Mouse (Mus musculus): Measurements from ENCODE around the gene Ramp3.

Gene Ramp3

DNA sequence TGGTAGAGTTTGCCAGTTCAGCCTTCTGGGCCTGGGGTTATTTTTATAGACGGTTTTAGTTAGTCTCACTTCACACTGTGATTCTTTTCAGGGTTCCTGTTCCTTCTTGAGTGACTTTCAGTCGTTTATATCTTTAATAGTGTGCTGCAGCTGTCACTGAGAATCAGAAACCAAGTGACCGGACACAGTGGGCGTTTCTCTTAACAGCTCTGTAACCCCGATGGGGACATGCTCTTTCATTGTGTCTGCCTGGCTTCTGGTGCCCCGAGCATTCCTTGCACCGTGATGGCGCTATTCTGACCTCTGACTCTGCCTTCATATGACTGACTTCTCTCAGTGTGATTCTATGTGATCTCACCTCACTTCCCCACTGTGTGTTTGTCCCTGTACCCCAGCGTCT is 10.7 kb downstream of the Ramp3 start:
- in situ Hi-C loops (cut with MboI; ENCODE audit: low sequenced_read_pairs), result loop anchor here (25.0 kb wide), 1 partner anchor 1718 kb away; no protein-coding TSS in a partner anchor

DNA sequence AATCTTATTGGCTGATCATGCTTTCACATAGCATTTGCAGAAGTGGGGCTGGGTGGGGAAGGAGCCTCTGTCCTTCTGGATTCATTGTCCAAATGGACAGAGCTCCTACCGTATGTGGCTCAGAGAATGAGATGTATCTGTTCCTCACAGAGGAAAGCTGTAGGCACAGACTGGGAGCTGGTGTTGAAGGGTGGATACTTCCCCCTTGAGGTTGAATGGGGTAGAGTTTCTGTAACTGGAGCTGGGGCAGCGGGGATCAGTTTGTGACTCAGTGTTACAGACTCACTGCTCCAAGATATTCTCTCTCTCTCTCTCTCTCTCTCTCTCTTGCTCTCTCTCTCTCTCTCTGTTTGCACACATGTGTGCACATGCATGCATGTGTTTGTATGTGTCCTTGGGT is 11.7 kb downstream of the Ramp3 start:
- in situ Hi-C loops (cut with MboI; ENCODE audit: low sequenced_read_pairs), result loop anchor here (25.0 kb wide), 1 partner anchor 1717 kb away; no protein-coding TSS in a partner anchor

DNA sequence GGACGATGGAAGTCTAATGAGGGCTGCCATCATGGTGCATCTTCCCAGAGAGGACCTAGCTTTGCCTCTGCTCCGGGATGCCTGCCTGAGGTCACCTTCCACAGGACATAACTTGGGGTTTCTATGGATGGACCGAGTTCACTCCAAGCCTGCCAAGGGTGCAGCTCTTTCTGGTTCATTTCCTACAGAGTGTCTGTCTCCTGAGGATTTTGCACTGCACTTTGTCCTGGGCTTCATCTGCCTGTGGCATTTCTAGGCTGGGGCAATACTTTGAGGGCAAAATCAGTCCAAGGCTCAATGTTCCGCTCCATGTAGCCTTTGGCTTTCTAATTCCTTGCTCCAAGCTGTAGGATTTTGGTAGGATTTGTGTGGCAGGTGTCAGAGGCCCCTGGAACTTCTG is 12.5 kb downstream of the Ramp3 start:
- in situ Hi-C loops (cut with MboI; ENCODE audit: low sequenced_read_pairs), result loop anchor here (25.0 kb wide), 1 partner anchor 1716 kb away; no protein-coding TSS in a partner anchor

DNA sequence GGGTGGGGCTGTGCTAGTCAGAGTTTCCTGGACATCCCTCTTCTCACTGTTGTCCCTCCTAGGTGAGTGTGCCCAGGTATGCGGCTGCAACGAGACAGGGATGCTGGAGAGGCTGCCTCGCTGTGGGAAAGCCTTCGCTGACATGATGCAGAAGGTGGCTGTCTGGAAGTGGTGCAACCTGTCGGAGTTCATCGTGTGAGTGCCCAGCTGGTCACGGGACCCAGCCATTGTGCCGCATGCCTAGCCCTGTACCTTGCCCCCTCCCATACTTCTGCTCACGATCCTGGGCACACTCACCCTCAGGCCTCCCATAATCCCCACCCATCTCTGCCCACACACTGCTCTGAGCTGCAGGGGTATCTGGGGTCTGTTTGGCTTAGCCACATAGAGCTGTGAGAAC is 16.4 kb downstream of the Ramp3 start:
- in situ Hi-C loops (cut with MboI; ENCODE audit: low sequenced_read_pairs), result loop anchor here (25.0 kb wide), 1 partner anchor 1713 kb away; no protein-coding TSS in a partner anchor

DNA sequence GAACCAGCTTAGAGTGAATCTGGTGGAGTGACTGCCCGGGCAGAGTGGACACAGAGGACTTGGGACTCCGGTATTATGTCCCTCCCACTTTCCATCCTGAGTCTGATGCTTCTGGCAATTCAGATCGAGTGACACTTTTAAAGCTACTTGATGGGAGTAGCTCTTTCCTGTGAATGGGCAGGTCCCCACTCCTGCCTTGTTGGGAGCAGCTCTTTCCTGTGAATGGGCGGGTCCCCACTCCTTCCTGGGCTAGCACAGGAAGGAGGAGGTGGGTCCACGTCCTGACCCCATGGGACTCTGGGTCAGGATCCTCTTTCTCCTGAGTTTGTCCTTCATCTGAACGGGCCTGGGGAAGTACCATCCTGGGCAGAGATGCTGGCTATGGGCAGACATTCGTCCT is 17.1 kb downstream of the Ramp3 start:
- in situ Hi-C loops (cut with MboI; ENCODE audit: low sequenced_read_pairs), result no loop called here

DNA sequence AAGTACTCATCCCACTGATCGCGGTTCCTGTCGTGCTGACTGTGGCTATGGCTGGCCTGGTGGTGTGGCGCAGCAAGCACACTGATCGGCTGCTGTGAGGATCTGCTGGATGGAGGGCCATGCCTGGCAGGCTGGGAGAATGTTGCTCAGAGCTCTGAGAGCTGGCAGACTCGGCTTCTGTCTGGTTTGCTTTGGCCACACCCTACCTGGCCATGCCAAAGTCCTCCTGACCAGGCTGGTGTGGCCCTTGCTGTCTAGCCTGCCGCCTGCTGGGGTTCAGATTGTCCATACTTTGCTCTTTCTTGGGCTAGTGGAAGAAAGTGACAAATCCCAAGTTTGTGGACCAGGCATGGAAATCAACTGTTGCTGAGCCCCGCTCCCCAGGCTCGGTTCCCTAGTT is 18.3 kb downstream of the Ramp3 start:
- in situ Hi-C loops (cut with MboI; ENCODE audit: low sequenced_read_pairs), result no loop called here

DNA sequence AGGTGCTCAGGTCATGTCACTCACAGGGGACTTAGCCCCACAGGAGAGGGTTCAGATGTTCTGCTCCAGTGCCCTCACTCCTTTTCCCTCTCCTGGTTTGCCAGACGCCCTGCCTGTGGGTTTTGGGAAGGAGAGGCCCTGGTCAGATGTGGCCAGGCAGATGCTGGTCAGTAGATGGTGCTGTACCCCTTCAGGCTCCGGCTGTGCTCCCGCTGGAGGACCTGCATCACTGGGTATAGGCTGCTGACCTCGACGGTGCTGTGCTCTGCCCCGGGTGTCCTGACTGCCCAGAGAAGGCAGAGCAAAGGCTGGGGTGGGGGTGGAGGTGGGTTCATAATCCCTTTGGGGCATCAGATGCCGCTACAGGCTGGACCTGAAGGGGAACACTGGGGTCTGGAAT is 19.2 kb downstream of the Ramp3 start:
- in situ Hi-C loops (cut with MboI; ENCODE audit: low sequenced_read_pairs), result no loop called here

DNA sequence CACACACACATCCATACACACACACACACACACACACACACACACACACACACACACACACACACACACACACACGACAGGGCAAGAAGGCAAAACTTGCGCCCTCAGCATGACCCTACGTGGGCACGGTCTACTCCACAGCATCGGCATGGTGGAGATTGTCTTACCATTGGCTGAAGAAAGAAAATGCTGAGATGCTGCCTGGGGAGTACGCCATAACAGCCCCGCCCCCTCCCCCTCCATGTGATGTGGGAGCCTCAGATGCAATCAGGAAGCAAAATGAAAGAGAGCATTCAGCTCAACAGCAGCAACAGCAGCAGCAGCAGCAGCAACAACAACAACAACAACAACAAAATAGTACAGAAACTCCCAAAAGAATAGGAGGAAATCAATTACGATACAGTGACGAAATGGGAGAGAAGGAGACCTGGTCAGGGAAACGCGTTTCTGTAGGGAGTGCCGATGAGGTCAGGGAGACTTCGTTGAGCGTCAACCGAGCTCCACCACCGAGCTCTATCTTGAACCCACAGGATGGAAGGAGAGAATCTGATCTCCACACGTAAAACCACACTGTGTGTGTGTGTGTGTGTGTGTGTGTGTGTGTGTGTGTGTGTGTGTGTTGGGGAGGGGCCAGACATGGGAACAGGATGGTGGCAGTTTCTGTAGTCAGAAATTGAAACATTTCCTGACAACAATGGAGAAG is 21.5 kb downstream of the Ramp3 start:
- in situ Hi-C loops (cut with MboI; ENCODE audit: low sequenced_read_pairs), result no loop called here

DNA sequence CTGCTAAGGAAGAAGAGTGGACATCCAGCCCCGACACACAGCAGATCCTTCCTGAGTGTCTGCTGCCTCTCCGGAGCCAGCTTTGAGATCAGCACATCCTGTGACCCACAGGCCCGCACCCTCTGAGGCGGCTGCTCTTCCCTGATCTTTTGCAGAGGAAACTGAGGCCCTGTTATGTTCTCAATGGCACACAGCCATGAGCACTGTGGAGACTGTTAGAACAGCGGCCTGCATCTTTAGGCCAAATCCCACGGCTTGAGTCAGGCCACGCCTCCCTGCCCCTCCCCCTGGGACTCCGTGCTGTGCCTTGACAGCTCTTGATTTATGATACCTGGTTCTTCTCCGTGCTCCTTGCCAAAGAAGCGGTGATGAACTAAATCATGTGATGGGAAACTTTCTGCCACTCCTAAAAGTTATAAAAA is 22.1 kb downstream of the Ramp3 start:
- in situ Hi-C loops (cut with MboI; ENCODE audit: low sequenced_read_pairs), result no loop called here

DNA sequence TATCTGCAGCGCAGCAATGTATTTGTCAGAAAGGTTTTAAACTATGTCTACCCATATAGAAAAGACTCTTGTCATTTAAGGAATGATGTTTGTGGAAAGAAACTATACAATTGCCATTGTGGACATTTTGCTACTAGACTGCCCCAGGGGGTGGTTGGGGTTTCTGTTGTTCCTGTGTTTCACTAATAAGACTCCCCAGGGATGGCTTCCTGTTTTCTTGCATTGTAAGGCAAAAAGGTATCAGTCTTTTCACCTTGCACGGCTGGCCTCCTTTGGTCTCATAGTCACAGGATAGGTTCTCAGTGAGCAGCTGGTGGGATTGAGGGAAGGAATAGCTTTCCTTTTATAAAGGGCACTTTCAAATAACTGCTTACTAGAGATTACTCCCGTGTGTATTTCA is 26.4 kb downstream of the Ramp3 start:
- in situ Hi-C loops (cut with MboI; ENCODE audit: low sequenced_read_pairs), result no loop called here

DNA sequence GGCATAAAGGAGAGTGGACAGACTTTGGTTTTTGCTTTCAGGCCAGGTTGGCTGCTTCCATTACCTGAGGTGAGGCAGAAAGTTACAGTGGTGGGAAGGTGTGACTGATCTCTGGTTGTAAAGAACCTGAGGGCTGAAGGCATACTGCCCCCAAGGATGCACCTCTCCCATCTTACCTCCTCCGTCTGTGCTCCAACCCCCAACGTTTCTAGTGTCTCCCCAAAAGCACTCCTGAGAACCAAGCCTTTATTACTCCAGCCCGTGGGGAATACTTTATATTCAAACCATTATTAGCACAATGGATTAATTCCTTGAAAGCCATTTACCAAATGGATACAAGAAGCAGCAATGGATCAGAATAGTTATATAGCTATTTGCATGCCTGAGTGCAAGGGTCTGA is 30.6 kb downstream of the Ramp3 start:
- in situ Hi-C loops (cut with MboI; ENCODE audit: low sequenced_read_pairs), result no loop called here

DNA sequence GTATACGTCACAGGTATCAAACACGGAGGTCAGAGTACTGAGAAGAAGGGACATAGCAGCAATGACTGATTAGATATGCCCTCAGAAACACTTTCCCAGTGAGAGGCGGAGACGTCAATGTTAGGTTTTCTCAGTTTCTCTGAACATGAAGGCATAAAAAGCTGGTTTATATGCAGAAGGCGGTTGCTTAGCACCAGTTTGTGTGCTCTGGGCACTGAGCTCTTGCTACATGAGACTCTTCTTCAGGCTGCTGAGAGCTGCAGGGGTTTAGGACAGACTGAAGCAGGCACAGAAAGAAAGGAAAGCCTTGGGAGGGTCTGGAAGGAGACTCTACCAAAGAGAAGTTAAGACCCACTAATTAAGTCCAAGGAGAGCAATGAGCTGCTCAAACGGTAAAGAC is 34.0 kb downstream of the Ramp3 start:
- in situ Hi-C loops (cut with MboI; ENCODE audit: low sequenced_read_pairs), result no loop called here

DNA sequence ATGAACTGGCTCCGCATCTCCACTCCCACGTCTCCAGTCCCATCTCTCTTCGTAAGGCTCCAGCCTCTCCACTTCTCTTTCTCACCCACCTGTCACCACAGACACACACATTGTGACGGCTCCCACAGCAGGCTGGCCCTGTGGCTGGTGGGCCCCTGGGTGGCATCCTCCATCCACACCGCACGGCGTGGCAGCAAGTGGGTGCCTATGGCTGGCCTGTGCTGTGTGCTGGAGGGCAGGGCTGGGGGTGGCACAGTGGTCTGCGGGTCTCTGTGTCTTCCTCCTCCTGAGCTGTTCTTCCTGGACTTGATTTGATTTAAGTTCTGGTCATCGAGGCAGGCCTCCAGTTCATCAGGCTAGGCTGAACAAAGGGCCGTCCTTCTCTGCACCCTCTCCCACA is 35.8 kb downstream of the Ramp3 start:
- in situ Hi-C loops (cut with MboI; ENCODE audit: low sequenced_read_pairs), result no loop called here

DNA sequence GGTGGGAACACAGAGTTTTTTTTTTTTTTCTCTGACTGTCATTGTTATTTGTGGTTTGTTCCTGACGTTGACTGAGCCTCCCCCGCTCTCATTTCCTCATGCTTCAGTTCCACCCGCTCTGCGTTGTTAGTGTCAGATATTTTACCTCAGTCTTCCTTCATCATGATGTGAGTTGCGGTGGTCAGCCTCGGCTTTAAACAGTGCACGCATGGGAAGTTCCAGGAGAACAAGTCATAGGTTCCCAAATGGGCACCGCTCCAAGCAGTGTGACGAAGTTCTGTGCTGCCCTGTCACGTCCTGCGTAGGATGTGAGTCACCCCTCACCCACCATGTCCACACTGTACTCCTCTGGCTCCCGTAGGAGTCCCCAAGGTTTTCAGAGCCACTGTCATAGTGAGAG is 36.9 kb downstream of the Ramp3 start:
- in situ Hi-C loops (cut with MboI; ENCODE audit: low sequenced_read_pairs), result no loop called here

DNA sequence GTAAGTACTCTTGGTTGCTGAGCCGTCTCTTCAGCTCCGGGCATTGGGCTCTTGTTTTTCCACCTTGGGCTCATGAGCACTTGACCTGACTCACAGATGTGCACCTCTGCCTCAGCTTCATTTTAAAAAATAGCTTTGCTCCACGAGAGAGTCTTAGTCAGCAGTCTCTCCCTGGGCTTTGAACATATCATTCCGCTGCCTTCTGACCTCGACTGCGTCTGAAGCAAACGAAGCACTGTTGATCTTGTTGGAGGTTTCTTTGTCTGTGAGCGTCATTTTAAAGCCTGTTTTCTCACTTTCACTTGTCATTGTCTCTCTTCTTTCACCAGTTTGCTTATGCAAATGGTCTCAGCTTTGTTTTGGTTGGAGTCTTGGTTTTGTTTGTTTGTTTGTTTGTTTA is 38.2 kb downstream of the Ramp3 start:
- in situ Hi-C loops (cut with MboI; ENCODE audit: low sequenced_read_pairs), result no loop called here

DNA sequence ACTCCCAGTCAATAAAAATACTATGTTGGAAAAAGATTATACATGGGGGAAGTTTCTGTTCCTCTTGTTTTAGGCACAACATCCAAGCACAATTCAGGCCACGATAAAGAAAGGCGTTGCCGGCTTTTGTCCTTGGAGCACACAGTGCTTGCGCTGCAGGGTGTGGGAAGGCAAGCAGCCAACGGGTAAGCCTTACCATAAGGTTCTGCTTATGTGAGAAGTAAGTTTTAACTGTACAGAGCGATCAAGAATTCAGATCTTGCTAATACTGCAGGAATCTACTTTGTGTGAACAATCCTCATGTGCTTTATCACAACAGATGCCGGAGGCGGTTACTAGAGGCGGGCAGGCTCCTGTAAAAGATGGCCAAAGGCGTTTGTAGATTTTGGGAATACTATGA is 39.4 kb downstream of the Ramp3 start:
- in situ Hi-C loops (cut with MboI; ENCODE audit: low sequenced_read_pairs), result no loop called here

DNA sequence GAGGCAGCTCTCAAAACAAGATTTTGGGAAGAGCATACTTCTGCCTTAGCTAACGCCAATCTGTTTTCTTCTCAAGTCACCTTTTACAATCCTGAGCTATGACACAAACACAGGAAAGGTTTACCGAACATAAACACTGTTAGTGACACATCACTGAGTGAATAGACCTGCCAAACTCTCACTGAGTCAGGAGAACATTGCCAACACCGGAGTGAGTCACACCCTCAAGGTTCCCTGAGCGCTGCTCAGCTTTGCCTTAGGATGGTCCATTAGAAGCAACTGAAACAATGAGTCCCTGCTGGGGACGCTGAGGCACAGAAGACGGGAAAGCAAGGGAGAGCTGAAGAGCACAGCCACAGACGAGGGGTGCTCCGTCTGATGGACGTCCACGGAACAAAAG is 40.0 kb downstream of the Ramp3 start:
- in situ Hi-C loops (cut with MboI; ENCODE audit: low sequenced_read_pairs), result no loop called here

DNA sequence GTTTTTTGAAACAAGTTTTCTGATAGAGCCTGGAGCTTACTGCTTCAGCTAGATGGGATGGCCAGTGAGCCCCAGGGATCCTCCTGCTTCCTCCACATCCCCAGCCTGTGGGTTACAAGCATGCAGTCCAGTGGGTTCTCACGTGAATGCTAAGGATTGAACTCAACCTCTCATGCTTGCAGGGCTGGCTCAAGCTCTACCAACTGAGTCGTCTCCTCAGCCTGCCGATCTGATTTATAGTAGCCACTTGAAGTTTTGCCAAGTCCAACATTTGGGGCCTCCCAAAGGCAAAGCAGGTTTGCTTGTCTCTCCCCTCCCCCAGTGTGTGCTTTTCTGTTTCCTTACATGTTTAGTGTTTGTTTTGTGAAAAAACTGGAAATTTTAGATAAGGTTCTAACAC is 43.9 kb downstream of the Ramp3 start:
- in situ Hi-C loops (cut with MboI; ENCODE audit: low sequenced_read_pairs), result no loop called here

DNA sequence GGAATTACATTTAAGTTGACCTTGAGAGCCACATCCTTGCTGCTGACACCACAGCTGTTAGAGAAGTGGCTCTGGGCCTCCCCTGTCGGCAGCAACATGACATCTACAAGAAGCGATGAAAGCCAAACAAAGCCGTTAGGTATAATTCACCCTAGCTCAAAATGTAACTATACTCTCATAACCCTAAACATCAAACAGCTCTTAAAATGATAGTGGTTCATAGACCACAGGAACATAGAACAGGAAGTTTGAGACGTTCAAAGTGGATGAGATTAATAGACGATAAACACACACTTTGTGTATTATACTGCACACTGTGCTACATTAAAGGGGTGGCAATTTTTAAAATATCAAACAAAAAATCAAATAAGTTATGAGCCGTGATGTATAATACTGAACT is 46.5 kb downstream of the Ramp3 start:
- in situ Hi-C loops (cut with MboI; ENCODE audit: low sequenced_read_pairs), result no loop called here

DNA sequence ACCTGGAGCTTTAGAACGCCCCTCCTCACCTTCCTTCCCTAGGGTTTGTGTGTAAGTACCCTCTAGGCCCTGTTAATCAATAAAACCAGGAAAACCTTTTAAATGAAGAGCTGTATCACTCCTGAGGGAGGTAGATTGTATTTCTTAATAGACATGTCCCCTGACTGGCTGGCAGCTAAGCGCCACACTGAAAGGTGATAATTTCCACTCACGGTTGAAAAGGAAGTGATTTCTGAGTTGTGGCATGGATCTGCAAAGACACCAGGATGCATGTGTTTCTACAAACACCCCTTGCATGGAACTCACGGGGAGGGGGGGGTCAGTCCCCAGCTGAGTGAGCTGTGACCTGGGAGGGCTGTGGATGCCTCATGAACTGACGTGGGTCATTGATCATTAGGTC is 47.2 kb downstream of the Ramp3 start:
- in situ Hi-C loops (cut with MboI; ENCODE audit: low sequenced_read_pairs), result no loop called here

DNA sequence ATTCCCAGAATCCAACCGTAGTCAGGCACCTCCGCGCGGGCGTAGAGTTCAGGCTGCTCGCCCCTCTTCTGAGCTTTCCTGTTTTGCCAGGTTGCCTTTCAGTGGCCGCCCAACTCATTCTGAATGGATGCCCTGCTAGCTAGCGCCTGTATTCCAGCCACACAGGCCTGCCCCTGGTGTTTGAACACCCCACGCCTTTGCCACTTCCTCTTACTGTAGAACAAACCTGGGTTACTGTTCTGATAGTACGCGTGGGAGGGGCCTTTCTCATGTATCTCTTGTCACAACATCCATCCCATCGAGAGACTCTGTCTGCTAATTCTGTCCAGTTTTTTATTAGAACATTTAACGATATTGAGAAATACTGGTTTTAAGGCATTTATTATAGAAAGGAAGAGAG is 48.5 kb downstream of the Ramp3 start:
- in situ Hi-C loops (cut with MboI; ENCODE audit: low sequenced_read_pairs), result no loop called here

DNA sequence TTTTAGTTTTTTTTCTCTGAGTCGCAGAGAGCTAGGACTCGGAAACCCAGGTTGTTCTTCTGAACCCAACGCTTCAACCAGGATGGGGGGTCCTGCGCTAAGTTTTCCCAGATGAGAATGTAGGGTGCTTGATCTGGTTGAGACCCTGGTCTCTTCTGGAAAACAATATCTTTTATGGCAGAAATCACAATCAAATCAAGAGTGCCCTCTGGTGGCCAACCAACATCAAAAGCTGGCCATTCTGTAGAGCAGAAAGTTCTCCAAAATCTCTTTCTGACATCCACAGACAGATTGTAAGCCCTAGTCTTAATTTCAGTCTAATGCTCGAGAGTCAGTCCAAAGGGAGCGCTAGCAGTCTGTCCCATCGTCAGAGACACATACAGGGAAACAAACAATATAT is 50.1 kb downstream of the Ramp3 start:
- in situ Hi-C loops (cut with MboI; ENCODE audit: low sequenced_read_pairs), result no loop called here

DNA sequence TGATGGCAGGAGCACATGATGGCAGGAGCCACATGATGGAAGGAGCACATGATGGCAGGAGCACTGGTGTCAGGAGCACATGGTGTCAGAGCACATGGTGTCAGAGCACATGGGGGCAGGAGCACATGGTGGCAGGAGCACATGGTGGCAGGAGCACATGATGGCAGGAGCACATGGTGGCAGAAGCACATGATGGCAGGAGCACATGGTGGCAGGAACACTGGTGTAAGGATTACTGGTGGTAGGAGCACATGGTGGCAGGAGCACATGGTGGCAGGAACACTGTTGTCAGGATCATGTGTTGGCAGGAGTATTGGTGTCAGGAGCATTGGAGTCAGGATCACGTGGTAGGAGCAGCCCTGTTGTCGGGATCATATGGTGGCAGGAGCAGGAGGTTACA is 52.1 kb downstream of the Ramp3 start:
- in situ Hi-C loops (cut with MboI; ENCODE audit: low sequenced_read_pairs), result no loop called here

Measured in CH12F3 (cell line).